ENCODE assay signal across 25 mouse cellular contexts in genomic region chr1:178666524-178666923, GRCm38 (mm10).
"Had no signal": no experiment of that assay in that cellular context is flagged by ENCODE, and none has a peak within 500 bp of the region (broad histone marks: within the 10 kb centered on the region; RNA-seq: fewer than 3 reads in every experiment).

No protein-coding gene starts in this region.

- H3K4me1 ChIP-seq: hindbrain, embryonic 15.5 days had no signal

- H3K27me3 ChIP-seq: heart, embryonic 13.5 days; heart, embryonic 15.5 days; hindbrain, embryonic 13.5 days; hindbrain, embryonic 15.5 days; kidney, embryonic 15.5 days; limb, embryonic 15.5 days had no signal

- H3K4me3 ChIP-seq: gastrocnemius, adult 2 months; heart, adult 2 months; heart, embryonic 13.5 days; heart, embryonic 15.5 days; hindbrain, embryonic 13.5 days; hindbrain, embryonic 15.5 days; kidney, embryonic 15.5 days; limb, embryonic 13.5 days; limb, embryonic 15.5 days had no signal

- H3K4me2 ChIP-seq: heart, embryonic 11.5 days; heart, embryonic 13.5 days; heart, embryonic 15.5 days; hindbrain, embryonic 13.5 days; hindbrain, embryonic 15.5 days; kidney, embryonic 15.5 days; limb, embryonic 13.5 days; limb, embryonic 15.5 days had no signal

- DNase-seq: gastrocnemius, adult 2 months; gastrocnemius, postnatal 10 days; gastrocnemius, postnatal 25 days; heart, adult 2 months; heart, postnatal 14 days; heart, postnatal 36 days; kidney, adult 11 months; kidney, adult 2 months; kidney, adult 9 months; kidney, postnatal 14 days; kidney, postnatal 36 days; layer of hippocampus, adult 9-11 months; layer of hippocampus, postnatal 36 days; left cerebral cortex, postnatal 4 days had no signal

- H3K9me3 ChIP-seq: heart, embryonic 13.5 days; heart, embryonic 15.5 days; hindbrain, embryonic 13.5 days; hindbrain, embryonic 15.5 days; kidney, embryonic 15.5 days; limb, embryonic 13.5 days; limb, embryonic 15.5 days had no signal

- H3K27ac ChIP-seq: gastrocnemius, adult 2 months; heart, adult 2 months; heart, embryonic 15.5 days; hindbrain, embryonic 13.5 days; hindbrain, embryonic 15.5 days; hindbrain, postnatal 0 days; kidney, embryonic 15.5 days; kidney, postnatal 0 days; limb, embryonic 13.5 days; limb, embryonic 15.5 days had no signal

- ATAC-seq: hindbrain, postnatal 0 days; intestine, embryonic 16.5 days had no signal

- H3K9ac ChIP-seq: heart, embryonic 13.5 days; heart, embryonic 15.5 days; hindbrain, embryonic 13.5 days; hindbrain, embryonic 15.5 days; kidney, embryonic 15.5 days; limb, embryonic 13.5 days; limb, embryonic 15.5 days had no signal

- H3K36me3 ChIP-seq: heart, embryonic 13.5 days; heart, embryonic 15.5 days; hindbrain, embryonic 13.5 days; hindbrain, embryonic 15.5 days; kidney, embryonic 15.5 days; limb, embryonic 13.5 days; limb, embryonic 15.5 days had no signal
